Mouse (Mus musculus): ENCODE measurements at regions not wholly inside any gene's neighbourhood (a gene's known extent, or its start where the extent isn't known, plus 50 kb on each side); places are given as distances from the start of the nearest gene placed in this dataset.

DNA sequence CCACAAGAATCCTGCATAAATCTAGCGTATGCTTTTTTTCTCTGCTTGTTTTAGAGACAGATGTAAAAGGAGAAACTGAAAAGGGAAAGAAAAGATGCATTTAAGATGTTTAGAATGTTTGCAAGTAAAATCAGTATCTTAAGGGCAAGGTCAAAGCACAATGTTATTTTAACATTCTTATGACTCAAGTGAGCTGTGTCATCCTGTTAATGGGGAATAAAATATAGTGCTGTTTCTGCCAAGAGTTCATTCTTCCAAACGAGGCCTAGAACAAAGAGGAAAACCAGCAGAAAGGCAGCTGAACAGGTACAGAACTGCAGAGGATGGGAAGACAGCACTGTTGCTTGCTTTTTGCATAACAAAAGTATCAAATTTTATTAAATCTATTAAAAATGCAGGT, 156.7 kb upstream of the Tmtc1 start:
- DNase-seq (ENCODE audit: extremely low spot score, low spot score): no peak

DNA sequence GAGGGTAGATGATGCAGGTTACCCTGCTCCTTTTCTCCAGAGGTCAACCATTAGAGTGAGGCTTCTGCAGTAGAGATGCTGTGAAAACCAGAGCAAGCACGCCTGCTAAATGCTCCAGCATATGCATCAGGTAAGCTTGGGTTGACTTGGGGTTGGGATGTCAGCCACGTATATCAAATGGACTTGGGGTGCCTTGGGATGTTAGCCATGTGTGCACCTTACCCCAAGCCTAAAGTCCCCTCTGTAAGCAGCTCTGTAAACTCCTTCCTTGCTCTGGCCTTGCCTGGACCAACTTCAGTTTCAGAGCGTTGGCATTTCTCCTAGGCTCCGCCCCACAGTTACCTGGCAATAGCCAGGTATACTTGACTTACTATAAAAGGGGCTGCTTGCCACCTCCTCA, 155.3 kb upstream of the Tmtc1 start:
- DNase-seq (ENCODE audit: extremely low spot score, low spot score): no peak

DNA sequence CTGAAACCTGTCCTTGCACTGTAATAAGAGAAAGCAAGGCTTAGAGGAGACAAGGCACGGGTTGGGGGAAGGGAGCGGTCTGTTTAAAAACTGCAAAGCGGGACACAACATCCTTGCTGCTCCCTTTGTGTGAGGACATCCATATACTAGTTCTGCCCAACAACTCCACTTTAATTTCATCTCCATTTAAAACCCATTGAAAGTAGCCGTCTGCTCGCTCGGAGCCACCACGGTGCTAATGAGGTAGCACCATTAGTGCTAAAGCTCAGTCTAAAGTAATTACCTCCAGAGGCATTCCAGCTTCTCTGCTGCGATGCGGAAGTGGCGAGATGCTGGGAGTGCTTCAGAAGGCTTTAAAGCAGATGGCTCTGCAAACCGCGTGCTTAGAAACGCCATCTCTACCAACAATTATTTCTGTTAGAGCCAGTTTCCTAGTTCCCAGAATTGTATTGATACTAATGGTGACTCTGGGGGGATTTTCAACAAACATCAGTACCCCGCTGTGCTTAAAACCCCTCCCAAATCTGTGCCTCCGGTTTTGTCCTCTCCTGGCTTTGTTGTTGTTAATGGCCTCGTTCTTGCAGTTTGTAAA, 154.7 kb upstream of the Tmtc1 start:
- DNase-seq (ENCODE audit: extremely low spot score, low spot score): peak; percentile 55

DNA sequence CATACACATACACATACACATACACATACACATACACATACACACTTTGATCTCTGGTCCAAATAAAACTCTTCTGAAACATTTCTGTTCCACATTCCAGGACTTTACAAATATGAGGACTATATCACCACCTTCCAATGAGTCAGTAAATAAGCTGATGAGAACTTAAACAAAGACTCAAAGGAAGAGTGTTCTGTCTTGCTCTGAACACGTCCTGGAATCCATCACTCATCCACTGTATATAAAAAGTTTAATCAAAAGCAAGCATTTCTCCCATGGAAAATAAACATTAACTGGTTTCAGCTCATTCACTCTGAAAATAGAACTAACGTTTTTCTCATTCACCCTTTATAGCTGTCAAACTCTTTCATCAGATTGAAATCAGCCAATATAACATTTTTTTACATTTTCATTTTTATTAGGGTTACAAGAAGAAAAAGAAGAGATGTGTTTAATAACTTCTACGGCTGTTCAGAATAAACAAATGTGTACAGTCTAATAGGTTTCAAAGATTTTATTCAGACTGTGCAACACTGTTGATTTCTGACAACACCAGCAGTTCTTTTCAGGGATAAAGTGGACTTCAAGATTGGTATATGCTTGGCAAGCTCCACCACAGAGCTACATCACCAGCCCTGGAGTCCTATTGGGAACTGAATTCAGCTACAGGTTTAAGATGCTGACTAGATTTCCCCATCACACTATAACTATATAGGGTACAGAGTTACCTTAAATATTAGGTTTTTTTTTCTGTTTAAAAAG, 151.0 kb upstream of the Tmtc1 start:
- no peak for DNase-seq (ENCODE audit: extremely low spot score, low spot score)

DNA sequence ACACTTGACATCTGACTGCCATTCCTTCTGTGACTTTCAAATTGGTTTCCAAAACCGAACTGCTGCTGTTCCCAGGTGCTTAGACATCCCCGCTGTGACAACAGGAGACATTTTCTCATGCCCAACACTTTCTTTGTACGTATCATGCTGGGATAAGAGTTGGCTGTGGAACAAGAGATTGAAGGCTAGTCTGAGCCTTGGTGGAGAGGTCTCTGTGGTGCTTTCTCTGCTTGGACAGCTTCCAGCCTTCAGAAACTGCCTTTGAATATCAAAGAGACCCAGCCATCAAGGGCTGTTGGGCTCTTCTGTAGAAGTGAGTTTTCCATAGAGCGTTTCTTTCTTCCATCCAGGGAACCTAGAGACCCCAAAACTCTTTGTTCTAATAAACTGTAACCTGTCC, 144.8 kb upstream of the Tmtc1 start:
- no peak for DNase-seq (ENCODE audit: extremely low spot score, low spot score)

DNA sequence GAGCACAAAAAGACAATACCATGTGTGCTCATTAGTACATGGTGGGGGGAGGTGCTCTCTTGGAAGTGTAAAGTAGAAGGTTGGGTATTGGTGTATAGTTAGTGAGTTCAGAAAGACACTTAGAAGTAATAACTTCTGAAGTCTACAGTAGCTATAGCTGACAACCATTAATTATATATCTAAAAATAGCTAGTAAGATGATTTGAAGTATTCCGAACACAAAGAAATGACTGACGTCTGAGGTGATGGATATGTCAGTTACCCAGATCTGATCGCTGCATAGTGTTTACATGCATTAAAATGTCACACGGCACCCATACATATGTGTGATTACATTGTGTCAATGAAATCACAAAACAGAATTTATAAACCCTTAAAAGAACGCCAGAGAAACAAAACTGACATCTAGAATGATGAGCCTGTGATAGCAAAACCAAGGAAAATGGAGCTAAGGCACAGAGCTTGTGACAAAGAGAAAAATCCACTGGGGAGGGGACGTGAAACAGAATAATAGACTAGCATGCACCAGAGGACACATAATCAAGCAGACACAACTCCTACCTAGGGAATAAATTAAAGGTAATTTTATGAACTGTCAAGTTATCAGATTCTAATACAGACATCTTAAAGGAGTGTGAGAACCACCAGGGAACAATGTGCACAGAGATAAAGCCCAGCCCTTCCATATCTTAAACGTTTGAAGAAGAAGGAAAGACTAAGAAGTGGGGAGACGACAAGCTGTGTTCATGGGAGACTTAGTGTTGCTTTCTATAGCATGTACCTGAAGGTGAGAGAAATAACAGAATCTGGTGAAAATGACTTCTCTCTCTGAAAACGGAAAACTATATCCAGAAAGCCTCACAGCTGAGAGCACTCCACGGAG, 142.5 kb upstream of the Tmtc1 start:
- no peak for DNase-seq (ENCODE audit: extremely low spot score, low spot score)

DNA sequence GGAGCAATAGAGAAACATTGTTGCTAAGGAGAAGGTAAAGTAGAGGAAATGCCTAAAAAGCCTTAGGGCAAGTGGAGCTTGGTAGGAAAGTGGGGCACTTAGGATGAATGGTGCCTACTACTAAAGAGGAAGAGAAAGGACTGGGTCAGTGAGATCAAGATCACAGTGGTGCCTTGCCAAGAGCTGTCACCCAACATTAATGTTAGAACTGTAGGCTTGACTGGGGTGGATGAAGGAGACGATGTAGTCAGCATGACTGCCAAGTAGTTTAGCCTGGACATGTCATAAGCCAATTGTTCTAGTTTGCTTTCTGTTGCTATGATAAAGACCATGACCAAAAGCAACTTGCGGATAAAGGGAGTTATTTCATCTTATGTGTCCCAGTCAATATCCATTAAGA, 139.9 kb upstream of the Tmtc1 start:
- DNase-seq (ENCODE audit: extremely low spot score, low spot score): no peak

DNA sequence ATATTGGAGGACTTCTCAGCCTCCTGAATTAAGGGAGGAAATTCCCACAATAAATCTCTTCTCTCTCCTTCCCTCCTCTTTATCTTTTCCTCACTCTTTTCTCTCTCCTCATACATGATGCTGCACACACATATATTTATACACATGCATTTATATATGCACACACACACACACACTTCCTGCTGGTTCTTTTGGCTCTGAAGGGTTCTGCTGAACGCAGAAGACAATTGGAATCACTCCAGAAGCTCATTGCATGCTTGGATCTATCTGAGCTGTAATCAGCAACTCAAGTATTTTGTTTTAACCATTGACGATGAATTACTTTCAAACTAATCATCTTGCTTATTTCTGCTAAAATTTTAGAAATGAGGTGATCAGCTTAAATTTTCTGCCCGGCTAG, 134.1 kb upstream of the Tmtc1 start:
- no peak for DNase-seq (ENCODE audit: extremely low spot score, low spot score)

DNA sequence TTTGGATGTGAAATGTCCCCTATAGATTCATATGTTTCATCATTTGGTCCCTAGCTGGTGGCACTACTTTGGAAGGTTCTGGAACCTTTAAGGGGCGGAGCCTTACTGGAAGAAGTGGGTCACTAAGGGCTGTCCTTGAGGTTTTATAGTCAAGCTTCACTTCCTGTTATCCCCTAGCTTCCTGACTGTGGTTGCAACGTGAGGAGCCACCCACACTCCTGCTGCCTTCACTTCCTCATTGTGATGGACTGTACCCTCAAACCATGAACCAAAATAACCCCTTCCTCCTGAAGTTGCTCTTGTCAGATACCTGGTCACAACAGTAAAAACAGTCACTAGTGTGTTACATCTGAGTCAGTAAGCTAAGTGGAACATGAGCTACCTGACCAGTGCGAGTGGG, 133.5 kb upstream of the Tmtc1 start:
- DNase-seq (ENCODE audit: extremely low spot score, low spot score): no peak

DNA sequence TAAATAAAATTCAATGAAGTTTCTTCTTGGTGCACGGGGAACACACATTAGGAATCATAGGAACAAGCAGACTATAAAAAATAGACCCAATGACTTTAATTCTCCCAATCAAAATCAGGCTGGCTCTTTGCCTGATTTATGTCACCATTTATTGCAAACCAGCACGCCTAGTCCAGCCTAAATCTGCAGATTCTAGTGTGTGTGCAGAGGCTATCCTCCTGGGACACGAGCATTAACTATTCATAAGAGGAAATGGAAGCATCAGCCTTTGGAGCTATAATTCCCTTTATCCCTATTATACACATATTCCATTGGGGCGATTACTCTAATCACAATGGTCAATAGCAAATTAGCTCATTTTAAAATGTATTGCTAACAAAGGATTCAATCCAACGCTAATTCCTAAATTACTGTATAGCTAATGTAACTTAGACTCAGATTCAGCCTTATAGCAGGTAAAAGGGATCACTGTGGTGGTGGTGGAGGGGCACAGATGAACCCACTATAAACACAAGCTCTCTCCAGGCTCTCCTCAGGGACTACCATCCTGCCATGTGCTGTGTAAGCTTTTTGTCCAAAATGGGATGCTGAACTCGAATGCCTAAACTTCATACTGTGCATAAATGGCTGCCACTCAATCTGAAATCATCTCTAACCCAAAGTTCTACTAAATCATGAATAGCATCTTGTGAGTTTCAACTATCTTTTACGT, 130.7 kb upstream of the Tmtc1 start:
- DNase-seq (ENCODE audit: extremely low spot score, low spot score): no peak

DNA sequence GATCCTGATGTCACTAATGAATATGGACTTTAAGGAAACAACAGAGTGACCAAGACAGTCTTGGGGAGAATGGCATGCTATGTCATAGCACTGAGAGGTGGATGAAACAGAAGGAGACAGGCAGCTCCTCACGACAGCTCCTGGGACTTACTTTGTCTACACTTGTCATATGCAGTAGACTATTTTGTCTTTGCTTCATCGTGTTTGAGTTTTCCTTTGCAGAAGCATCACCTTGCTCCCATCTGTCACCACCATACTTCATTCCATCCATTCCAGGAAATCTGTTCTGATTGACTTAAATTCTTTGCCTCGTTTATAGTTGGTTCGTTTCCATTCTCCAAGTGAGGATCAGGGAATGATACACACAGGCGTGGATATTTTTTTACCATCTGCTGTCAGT, 128.0 kb upstream of the Tmtc1 start:
- no peak for DNase-seq (ENCODE audit: extremely low spot score, low spot score)

DNA sequence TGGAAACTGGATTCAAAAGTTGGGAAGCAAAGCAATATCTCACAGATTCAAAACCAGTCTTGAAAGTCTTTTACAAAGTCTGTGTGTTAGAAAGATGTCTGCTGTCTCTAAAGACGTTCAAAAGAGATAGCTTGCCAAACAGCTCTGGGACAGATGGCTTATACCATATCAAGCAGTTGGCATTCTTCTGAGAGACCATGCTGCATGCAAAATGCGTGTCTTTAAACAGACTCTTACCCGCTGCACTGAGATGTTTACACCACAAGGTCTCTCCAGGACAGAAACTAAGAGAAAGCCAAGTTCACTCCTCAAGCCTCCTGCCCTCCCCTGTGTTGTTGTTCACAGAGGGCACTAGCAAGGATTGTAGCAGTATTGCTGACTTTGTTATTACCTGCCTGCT, 127.5 kb upstream of the Tmtc1 start:
- DNase-seq (ENCODE audit: extremely low spot score, low spot score): no peak

DNA sequence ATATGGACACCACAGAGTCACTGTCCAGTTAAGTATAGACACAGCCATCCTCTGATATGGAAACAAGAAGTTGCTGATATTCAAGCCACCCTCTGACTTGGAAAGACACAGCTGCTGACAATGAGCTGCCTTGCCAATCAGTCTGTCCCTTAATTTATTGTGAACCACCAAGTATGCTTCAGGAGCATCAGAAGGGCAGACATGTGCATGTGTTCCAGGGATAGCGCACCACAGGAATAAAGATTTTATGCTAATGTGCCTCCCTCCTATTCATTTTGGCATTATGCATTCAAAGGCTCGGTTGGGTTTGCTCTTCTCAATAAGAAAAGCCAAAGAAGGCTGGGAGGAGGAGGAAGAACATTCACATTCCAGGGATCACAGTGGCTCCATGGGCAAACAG, 120.0 kb upstream of the Tmtc1 start:
- DNase-seq (ENCODE audit: extremely low spot score, low spot score): no peak

DNA sequence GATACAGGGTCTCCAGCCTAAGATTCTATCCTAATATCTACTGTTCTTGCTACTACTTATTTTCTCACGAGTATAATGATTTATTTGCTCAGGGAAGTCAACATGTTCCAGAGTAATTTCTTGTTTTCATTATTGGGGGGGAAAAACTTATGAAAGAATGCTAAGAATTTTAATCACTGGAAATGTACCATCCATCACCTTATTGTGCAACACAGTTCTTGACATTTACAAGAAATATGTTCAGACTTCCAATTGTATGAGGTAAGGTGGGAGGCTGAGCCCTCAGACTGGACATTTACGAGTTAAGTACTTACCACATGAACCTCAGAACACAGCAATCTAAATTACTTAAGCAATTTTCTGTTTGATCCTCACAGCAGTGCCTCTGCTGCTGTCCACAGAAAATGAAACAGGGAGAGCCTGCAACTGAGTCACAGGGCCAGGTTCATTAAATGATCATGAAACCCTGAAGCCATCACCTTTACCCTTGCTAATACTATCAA, 118.1 kb upstream of the Tmtc1 start:
- no peak for DNase-seq (ENCODE audit: extremely low spot score, low spot score)

DNA sequence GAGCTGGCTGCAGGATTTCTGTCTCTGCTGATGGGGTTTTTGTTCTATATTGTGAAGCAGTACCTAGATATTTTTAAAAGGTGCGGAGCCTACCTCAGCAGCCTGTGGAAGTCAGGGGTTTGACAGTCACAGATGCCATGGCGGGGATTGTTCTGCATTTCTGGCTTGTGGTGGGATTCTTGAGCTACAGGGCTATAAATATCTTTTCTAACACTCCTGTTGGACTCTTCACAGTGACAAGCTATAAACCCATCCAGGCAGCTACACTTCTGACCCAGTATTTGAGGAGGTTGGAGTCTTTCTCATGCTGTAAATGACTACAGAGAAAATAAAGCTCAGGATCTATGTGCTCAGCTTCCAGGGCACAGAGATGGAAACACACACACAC, 112.3 kb upstream of the Tmtc1 start:
- no peak for DNase-seq (ENCODE audit: extremely low spot score, low spot score)

DNA sequence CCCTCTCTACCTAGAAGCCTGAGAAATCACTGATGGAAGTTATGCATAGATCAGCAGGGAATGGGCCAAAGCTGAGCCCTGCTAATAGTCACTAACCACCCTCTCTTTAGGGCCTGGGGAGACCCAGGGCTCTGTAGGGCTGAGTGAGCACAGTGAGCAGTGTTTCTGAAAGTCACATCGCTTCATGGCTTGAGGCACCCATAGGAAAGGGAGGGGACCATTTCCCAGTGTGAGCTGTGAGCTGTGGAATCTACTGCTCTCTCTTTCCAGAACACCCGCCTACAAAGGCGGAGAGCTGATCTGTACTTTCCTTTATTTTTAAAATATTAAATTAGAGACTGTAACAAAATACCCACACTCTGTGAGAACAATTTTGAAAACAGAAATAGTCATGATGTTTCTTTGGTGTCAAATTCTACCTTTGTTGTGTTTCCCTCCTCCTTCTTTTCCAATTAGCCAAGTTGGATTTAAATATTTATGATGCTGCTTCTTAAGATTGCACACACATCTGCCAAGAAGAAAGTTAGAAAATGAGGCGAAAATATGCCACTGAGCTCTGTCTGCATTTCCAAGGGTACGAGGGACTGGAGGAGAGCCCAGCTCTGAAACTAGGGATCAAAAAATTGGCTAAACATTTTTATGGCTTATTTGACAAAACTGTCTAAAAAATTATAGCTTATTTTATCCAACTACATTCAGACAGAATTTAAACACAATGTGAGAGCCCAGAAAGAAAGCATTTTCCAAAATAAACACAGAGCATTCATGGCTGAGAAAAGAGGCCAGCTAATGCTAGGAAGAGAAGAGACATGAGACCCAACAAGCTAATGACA, 111.7 kb upstream of the Tmtc1 start:
- DNase-seq (ENCODE audit: extremely low spot score, low spot score): no peak

DNA sequence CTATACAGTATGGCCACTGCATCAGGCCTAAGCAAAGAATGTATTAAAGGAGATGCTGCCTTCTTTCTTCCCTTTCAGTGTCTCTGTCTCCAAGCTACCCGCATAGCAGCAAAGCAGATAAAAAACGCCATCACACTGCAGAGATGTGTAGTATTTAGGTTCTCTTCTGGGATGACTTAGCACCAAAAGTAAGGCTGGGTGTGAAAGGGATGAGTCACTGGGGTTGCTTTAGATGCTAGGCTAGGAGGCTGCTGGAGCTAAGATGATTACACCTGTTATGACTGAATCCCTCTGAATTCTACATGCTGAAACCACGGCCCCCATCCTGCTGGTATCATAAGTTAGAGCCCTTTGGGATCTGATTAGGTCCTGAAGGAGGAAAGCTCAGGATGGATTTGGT, 110.3 kb upstream of the Tmtc1 start:
- no peak for DNase-seq (ENCODE audit: extremely low spot score, low spot score)

DNA sequence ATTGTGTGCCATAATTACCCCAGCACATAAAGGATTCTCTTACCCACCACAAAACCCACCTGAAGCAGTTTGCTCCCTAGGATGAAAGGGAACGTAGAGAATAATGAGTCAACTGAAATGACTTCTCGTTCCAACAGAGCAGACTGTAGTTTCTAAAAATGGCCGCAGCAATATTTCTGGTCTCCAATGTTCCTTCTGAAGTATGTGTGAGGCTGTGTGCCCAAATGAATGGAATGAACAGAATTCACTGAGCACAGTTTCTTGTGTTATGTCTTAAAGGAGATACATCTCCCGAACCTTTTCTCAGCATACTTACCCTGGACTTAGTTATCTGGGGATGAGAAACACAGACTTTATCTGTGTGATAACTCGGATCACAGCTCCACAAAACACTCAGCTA, 109.4 kb upstream of the Tmtc1 start:
- DNase-seq (ENCODE audit: extremely low spot score, low spot score): no peak

DNA sequence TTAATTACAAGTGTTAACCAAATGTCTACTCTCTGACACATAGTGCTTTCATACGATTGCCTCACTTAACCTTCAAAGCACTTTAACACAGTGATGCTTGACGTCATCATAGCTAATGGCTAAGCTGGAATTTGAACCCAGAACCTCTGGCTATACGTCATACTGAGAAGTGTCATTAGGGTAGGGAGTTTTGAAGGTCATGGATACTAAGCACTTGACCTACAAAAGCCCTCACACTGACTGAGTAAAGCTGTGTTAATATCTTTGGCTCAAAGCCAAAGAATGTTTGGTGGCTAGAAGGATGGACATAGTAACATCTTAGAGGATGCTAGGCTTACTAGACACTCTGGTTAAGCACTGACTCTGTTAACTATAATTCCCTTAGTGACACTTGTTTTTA, 106.9 kb upstream of the Tmtc1 start:
- no peak for DNase-seq (ENCODE audit: extremely low spot score, low spot score)

DNA sequence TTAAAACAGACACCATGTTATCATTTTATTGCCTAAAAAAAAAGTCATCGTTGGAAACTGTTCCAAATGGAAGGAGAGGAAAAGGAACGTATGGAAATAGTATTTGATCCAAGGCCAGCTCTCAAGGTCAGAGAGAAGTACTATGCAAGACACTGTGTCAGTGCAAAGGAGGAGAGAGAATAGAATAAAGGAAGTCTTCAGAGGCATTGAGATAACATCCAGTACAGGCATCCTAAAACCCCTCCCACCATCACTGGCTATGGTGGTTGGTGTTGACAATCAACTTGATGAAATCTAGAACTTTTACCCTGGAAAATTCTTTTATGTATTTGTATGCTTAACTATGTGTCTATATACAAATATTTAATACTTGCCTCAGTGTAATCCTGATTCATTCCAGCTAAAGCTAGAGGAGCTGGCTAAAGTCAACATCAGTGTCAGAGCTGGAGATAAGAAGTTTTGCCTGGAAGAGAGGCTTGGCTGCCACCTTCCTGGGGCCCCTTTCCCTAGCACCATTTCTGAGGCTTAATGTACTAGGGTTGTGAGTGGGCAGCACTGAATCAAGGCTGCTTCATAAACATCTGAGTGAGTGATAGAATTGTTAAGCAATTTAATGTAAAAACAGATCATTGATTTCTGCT, 104.1 kb upstream of the Tmtc1 start:
- DNase-seq (ENCODE audit: extremely low spot score, low spot score): no peak

Measured in neural tube, embryonic 10.5 days (tissue).